Mouse (Mus musculus) limb, embryonic 10.5 days (tissue): ENCODE results near the gene Unc119. TPM values are rescaled to one million over a fixed set of nuclear protein-coding genes. Genes with fewer than 3 reads are reported as not detected.

ENCODE experiments used
- DNase-seq: peaks from one replicate; pipeline ENCODE4 v3.0.0-alpha.2; 2017; ENCODE audit warnings: low spot score
- H3K27ac ChIP-seq: fragments of 300-500 bp; sonication (generic); 2 replicates; pipeline ENCODE4 v1.5.1; 2016; ENCODE audit warnings: mild to moderate bottlenecking
- H3K27me3 ChIP-seq: fragments of 300-500 bp; sonication (generic); 2 replicates; pipeline ENCODE4 v1.6.1; 2016; ENCODE audit warnings: low read depth, mild to moderate bottlenecking; ENCODE audit not compliant: poor library complexity, severe bottlenecking
- H3K36me3 ChIP-seq: fragments of 300-500 bp; sonication (generic); 2 replicates; pipeline ENCODE4 v1.6.1; 2016; ENCODE audit warnings: mild to moderate bottlenecking, moderate library complexity
- H3K4me1 ChIP-seq: fragments of 300-500 bp; sonication (generic); 2 replicates; pipeline ENCODE4 v1.6.1; 2016
- H3K4me3 ChIP-seq: fragments of 300-500 bp; sonication (generic); 2 replicates; pipeline ENCODE4 v1.5.1; 2016; ENCODE audit warnings: mild to moderate bottlenecking, moderate library complexity
- H3K9me3 ChIP-seq: fragments of 300-500 bp; sonication (generic); replicated peaks from 2 replicates; pipeline ENCODE4 v1.6.1; 2016; ENCODE audit warnings: mild to moderate bottlenecking
- WGBS: fragments of 180-500 bp; shearing (Covaris S2); methylation state at CpG from one replicate; pipeline ENCODE4 v1.1.7; 2016; 5-methylcytosine and 5-hydroxymethylcytosine counted together
- polyA plus RNA-seq: library from polyadenylated mRNA; unstranded; fragments of >200 nt; fragmentation: Nextera tagmentation; extraction: Ambion mirVana; gene quantifications from 2 replicates; pipeline ENCODE4 v1.2.1, GENCODE M21; 2016

The Unc119 gene
- polyA plus RNA-seq, 1 experiment from 2014 or later, result 83.0 TPM

GRCm38 (mm10) chr11:78347070-78347754, 3.9 kb downstream of the Unc119 start:
- Histone ChIP-seq H3K4me1 (peaks cover 47% of the 10 kb centered on the region), H3K9me3 (no peaks in the 10 kb centered on the region), H3K27ac (0 out of 2 replicates have a peak overlapping the region, but pooled peaks have one; percentile 19), H3K27me3 (no peaks in the 10 kb centered on the region), H3K36me3 (peaks cover 44% of the 10 kb centered on the region), H3K4me3 (no peak overlapping the region)
- peak; percentile 74 for DNase-seq
- 94% methylated on average over 10 of the region's 10 CpGs for WGBS

DNA sequence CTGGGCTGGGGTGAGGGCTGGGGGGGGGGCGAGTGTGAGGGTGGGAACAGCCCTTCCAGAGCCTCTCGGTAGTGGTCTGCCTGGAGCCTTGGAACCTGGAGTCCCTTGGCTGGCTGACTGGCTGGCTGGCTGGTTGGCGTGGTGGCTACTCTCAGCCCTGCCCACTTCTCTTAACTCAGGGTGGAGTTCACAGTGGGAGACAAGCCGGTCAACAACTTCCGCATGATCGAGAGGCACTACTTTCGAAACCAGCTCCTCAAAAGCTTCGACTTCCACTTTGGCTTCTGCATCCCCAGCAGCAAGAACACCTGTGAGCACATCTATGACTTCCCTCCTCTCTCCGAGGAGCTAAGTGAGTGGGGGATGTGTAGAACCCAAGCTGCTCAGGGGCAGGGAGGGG, 4.6 kb downstream of the Unc119 start:
- DNase-seq, result no peak
- Histone ChIP-seq H3K9me3 (no peaks in the 10 kb centered on the region), H3K27ac (peak overlapping the region; percentile 19; the same call in 1 of the 2 replicates), H3K4me3 (no peak overlapping the region), H3K36me3 (peaks cover 42% of the 10 kb centered on the region), H3K27me3 (no peaks in the 10 kb centered on the region), H3K4me1 (peaks cover 48% of the 10 kb centered on the region)
- 82% methylated on average over 9 of the region's 9 CpGs for WGBS

DNA sequence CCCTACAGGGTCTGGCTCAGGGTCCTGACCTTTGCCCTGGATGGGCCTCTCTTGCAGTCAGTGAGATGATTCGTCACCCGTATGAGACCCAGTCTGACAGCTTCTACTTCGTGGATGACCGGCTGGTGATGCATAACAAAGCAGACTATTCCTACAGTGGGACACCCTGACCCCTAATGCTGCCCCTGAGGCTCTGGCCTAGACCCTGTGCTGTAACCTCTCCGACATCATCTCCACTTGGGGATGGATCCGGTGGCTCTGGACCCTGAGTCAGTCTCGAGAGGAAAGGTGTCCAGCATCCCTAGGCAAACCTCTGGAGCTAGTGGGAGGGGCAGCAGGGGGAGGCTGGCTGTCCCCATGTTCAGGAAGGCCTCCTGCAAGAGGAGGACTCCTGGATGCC, 5.2 kb downstream of the Unc119 start:
- no peaks in the 10 kb centered on the region for H3K27me3 ChIP-seq
- peaks cover 42% of the 10 kb centered on the region for H3K36me3 ChIP-seq
- no peak for DNase-seq
- H3K27ac ChIP-seq, result no peak overlapping the region
- peaks cover 42% of the 10 kb centered on the region for H3K4me1 ChIP-seq
- no peak overlapping the region for H3K4me3 ChIP-seq
- no peaks in the 10 kb centered on the region for H3K9me3 ChIP-seq
- 41% methylated on average over 7 of the region's 7 CpGs for WGBS

- Histone ChIP-seq H3K27me3 (no peaks in the 10 kb centered on the region), H3K4me3 (no peak overlapping the region), H3K27ac (no peak overlapping the region), H3K4me1 (peaks cover 31% of the 10 kb centered on the region), H3K36me3 (peaks cover 41% of the 10 kb centered on the region), H3K9me3 (no peaks in the 10 kb centered on the region)
- DNase-seq, result no peak
- 82% methylated on average over 4 of the region's 4 CpGs for WGBS
Measured at GRCm38 (mm10) chr11:78349441-78350358, 6.4 kb downstream of the Unc119 start.

DNA sequence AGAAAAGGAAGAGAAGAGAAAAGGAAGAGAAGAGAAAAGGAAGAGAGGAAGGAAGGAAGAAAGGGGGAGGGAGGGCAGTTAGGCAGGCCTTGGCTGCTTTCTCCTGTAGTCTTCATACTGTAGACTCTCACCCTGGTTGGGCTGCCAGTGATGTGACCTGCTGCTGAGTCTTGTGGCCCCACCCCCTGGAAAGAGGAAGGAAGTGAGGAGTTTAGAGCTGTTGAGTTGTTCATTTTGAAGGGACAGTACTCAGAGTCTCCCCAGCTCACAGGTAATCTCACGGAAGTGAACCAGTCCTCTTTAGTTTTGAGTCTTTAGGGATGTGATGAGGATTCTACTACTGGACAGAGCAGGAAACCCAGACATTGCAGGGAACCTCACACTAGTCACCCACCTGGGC, 9.8 kb downstream of the Unc119 start:
- Histone ChIP-seq H3K27ac (no peak overlapping the region), H3K4me3 (no peak overlapping the region), H3K4me1 (peaks cover 11% of the 10 kb centered on the region), H3K27me3 (peaks cover 5% of the 10 kb centered on the region; the same call in 1 of the 2 replicates), H3K9me3 (no peaks in the 10 kb centered on the region), H3K36me3 (peaks cover 22% of the 10 kb centered on the region)
- 81% methylated on average over 1 of the region's 1 CpGs for WGBS
- no peak for DNase-seq

- Histone ChIP-seq H3K27ac (no peak overlapping the region), H3K9me3 (no peaks in the 10 kb centered on the region), H3K36me3 (peaks cover 4% of the 10 kb centered on the region; the same call in 1 of the 2 replicates), H3K4me3 (no peak overlapping the region), H3K27me3 (peaks cover 16% of the 10 kb centered on the region), H3K4me1 (peaks cover 12% of the 10 kb centered on the region)
- 86% methylated on average over 6 of the region's 6 CpGs for WGBS
- DNase-seq, result no peak
Measured at GRCm38 (mm10) chr11:78354905-78355304, 11.6 kb downstream of the Unc119 start.

DNA sequence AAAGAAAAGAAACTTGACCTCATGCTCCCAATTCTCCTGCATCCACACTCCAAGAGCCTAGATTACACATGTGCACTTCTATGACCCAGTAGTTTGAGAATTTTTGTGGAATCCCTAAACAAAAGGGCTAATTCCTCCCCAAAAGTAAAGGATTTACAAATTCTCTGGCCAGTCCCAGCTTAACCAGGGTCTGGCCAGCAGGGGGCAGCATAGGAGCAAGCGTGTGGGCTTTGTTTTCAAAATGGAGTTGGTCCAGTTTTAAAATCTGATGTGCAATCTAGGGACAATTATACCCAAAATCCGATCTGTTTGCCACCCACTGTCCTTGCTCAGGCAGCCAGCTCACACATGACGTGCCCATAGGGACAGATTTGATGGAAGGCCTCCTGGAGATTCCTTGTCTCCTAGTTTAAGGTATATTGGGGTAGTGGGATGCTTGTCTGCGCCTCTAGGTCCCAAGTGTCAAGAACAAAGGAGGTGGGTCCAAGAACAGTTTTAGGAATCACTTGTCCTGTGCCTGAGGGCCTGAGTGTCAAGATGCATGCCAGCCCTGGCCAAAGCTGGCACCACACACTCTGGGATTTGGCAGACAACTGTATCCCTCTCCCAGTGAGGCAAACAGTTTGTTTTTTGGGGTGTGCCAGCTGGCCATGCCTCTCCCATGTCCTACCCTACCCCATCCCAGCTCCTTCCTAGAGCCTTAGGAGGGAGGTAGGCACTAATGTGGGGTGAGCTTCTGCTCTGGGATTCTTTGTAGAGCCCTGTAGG, 12.4 kb downstream of the Unc119 start:
- Histone ChIP-seq H3K9me3 (no peaks in the 10 kb centered on the region), H3K4me1 (peaks cover 17% of the 10 kb centered on the region), H3K4me3 (no peak overlapping the region), H3K36me3 (no peaks in the 10 kb centered on the region), H3K27me3 (peaks cover 16% of the 10 kb centered on the region), H3K27ac (peak overlapping the region; percentile 66)
- peak; percentile 91 for DNase-seq
- 34% methylated on average over 4 of the region's 4 CpGs for WGBS

DNA sequence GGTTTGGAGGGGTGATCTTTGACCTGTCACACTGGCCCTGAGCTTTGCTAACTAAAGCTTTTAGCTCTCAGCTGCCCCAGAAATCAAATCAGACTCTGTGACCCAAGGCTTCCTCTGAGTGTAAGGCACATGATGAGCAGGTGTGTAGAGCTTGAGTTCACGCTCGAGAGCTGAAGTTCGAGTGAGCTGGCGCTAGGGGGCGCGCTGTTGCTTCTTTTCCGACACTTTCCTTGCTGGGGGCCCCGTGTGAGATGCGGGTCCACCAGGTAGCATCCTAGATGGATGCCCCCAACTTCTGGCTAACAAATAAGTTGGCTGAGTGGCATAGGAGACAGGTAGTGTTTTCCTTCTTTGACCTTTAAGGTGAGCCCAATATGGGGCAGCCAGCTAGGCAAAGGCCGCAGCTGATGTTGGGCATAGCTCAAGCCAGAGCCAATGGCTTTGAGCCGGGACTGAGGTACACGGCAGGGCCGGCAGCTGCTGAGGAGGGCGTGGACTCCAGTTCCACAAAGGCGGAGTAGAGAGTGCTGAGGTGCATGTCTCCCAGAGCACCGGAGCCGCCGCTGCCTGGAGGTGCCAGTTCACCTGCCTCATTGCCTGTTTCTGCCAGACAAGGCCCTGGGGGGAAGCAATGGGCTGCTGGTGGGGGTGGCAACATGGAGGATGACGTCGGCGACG, 15.2 kb downstream of the Unc119 start:
- no peaks in the 10 kb centered on the region for H3K9me3 ChIP-seq
- WGBS, result 12% methylated on average over 22 of the region's 22 CpGs
- DNase-seq, result peak; percentile 61
- peaks cover 27% of the 10 kb centered on the region for H3K4me1 ChIP-seq
- H3K4me3 ChIP-seq, result 0 out of 2 replicates have a peak overlapping the region, but pooled peaks have one; percentile 5
- H3K36me3 ChIP-seq, result no peaks in the 10 kb centered on the region
- no peak overlapping the region for H3K27ac ChIP-seq
- H3K27me3 ChIP-seq, result peaks cover 22% of the 10 kb centered on the region

- WGBS, result 11% methylated on average over 13 of the region's 13 CpGs
- Histone ChIP-seq H3K27me3 (peaks cover 22% of the 10 kb centered on the region), H3K9me3 (no peaks in the 10 kb centered on the region), H3K36me3 (no peaks in the 10 kb centered on the region), H3K4me1 (peaks cover 40% of the 10 kb centered on the region), H3K4me3 (peak overlapping the region; percentile 40), H3K27ac (0 out of 2 replicates have a peak overlapping the region, but pooled peaks have one; percentile 17)
- peak; percentile 81 for DNase-seq
Measured at GRCm38 (mm10) chr11:78360125-78360788, 17.0 kb downstream of the Unc119 start.

DNA sequence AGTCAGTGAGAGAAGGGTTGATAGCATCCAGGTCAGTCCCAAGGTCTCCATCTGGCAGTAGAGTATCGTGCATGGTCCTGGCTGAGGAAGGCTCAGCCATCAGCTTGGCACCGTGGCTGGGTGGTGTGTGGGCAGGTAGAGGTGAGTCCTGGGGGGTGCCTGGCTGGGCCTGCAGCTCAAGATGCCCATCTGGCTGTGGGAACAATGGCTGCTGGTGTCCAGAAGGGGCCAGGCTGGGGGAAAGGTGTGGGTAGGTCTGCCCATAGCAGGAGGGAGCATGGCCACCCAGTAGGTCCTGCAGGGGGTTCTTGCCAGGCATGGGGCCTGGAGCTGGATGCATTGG, 17.5 kb downstream of the Unc119 start:
- no peak overlapping the region for H3K4me3 ChIP-seq
- H3K36me3 ChIP-seq, result no peaks in the 10 kb centered on the region
- 55% methylated on average over 2 of the region's 2 CpGs for WGBS
- H3K9me3 ChIP-seq, result no peaks in the 10 kb centered on the region
- DNase-seq, result no peak
- H3K4me1 ChIP-seq, result peaks cover 40% of the 10 kb centered on the region
- peak overlapping the region; percentile 17; the same call in 1 of the 2 replicates for H3K27ac ChIP-seq
- H3K27me3 ChIP-seq, result peaks cover 22% of the 10 kb centered on the region

DNA sequence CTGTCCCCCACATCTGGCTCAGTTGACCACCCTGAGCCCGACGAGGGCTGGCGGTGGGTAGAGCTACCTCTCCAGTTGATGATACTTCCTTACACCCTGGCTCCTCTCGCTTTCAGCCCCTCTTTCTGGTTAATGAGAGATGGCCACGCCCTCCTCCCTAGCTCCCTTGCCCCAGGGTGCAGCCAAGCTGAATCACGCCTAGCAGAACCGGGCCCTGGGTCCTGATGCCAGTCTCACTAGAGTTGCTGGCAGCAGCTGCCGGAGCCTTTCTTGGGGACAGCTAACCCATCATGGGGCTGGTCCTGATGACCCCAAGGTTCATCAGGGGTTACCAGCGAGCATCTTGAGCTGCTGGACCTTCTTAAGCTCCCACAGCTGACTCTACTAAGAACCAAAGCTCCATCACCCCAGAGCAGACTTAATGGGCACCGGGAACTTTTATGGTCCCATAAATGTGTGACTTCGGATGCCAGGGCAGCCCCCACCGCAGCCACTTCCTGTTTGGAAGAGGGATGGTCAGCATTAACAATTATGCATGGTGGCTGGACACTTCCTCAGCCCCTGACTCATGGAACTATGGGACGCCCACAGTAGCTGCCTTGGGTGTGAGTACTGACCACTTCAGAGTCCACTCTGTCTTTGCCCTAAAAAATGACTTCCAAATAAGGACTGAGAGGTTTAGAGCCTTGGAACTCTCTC, 20.2 kb downstream of the Unc119 start:
- DNase-seq, result no peak
- WGBS, result 64% methylated on average over 13 of the region's 13 CpGs
- H3K4me3 ChIP-seq, result no peak overlapping the region

More for the DNA sequence above, 20.2 kb downstream of the Unc119 start:
- Histone ChIP-seq H3K4me1 (peaks cover 41% of the 10 kb centered on the region), H3K36me3 (no peaks in the 10 kb centered on the region), H3K27me3 (peaks cover 14% of the 10 kb centered on the region), H3K27ac (peak overlapping the region; percentile 32), H3K9me3 (no peaks in the 10 kb centered on the region)
